Mouse (Mus musculus) liver, adult 10 weeks (tissue): ENCODE data around the gene Olfr1440. TPM values are rescaled to one million over a fixed set of nuclear protein-coding genes. Genes with fewer than 3 reads are reported as not detected.

Experiments used
- polyA plus RNA-seq: library from polyadenylated mRNA; stranded (reverse); fragments of 350-450 nt; fragmentation: Illumina TruSeq; extraction: RNeasy Lipid Tissue Mini Kit (QIAGEN cat#74804); gene quantifications from one replicate; pipeline ENCODE4 v1.2.3, GENCODE M21; 2014; ENCODE audit warnings: low read depth, low replicate concordance

The Olfr1440 gene
- not detected for polyA plus RNA-seq

GRCm38 (mm10) chr19:12386979-12387378, at the start of gene Olfr1440:
Gene Olfr1440 (plus strand): TSS chr19:12387279.

GRCm38 (mm10) chr19:12417361-12417760, 30.3 kb downstream of the Olfr1440 start, which contains the start of gene Olfr1441:
Gene Olfr1441 (plus strand): TSS chr19:12417433.

GRCm38 (mm10) chr19:12427605-12428004, 40.5 kb downstream of the Olfr1440 start, which contains the start of gene Pfpl:
Gene Pfpl (plus strand): TSS chr19:12427905.

Other genes starting within 250 kb of the Olfr1440 start
- gene Olfr1555-ps1, start 217.2 kb upstream of the Olfr1440 start, polyA plus RNA-seq: not detected
- not detected for gene Olfr1431, start 186.6 kb upstream of the Olfr1440 start, polyA plus RNA-seq
- not detected for gene Olfr1432, start 154.7 kb upstream of the Olfr1440 start, polyA plus RNA-seq
- not detected for gene Olfr262, start 145.6 kb upstream of the Olfr1440 start, polyA plus RNA-seq
- not detected for gene Olfr235, start 126.2 kb upstream of the Olfr1440 start, polyA plus RNA-seq
- gene Olfr1434, start 107.4 kb upstream of the Olfr1440 start, polyA plus RNA-seq: not detected
- gene Olfr1436, start 88.1 kb upstream of the Olfr1440 start, polyA plus RNA-seq: not detected
- gene Olfr1437, start 62.2 kb upstream of the Olfr1440 start, polyA plus RNA-seq: not detected
- gene Olfr1438-ps1, start 51.4 kb upstream of the Olfr1440 start, polyA plus RNA-seq: not detected
- gene Olfr1441, start 30.2 kb downstream of the Olfr1440 start, polyA plus RNA-seq: not detected
- gene Pfpl, start 40.6 kb downstream of the Olfr1440 start, polyA plus RNA-seq: not detected
- 37.5 TPM for gene Mpeg1, start 73.5 kb downstream of the Olfr1440 start, polyA plus RNA-seq
- 8.9 TPM for gene Dtx4, start 114.2 kb downstream of the Olfr1440 start, polyA plus RNA-seq
- gene Fam111a, start 158.5 kb downstream of the Olfr1440 start, polyA plus RNA-seq: 5.5 TPM
- gene Gm4952, start 212.7 kb downstream of the Olfr1440 start, polyA plus RNA-seq: 491 TPM
- 1,308 TPM for gene Glyat, start 246.0 kb downstream of the Olfr1440 start, polyA plus RNA-seq